Mouse (Mus musculus) forebrain, embryonic 12.5 days (tissue): ENCODE measurements around the gene Mtx1. TPM values are rescaled to one million over a fixed set of nuclear protein-coding genes. Genes with fewer than 3 reads are reported as not detected.

Experiments
- ATAC-seq: fragments of 200-750 bp; cut with Nextera tagmentation; 2 replicates; pipeline ENCODE4 v1.8.0; 2017; ENCODE audit warnings: moderate TSS enrichment; ENCODE audit not compliant: low FRiP score
- H3K27ac ChIP-seq: fragments of 300-500 bp; sonication (generic); 2 replicates; pipeline ENCODE4 v1.5.1; 2016; ENCODE audit warnings: mild to moderate bottlenecking
- H3K27me3 ChIP-seq: fragments of 300-500 bp; sonication (generic); 2 replicates; pipeline ENCODE4 v1.6.1; 2016; ENCODE audit warnings: mild to moderate bottlenecking
- H3K36me3 ChIP-seq: fragments of 300-500 bp; sonication (generic); replicated peaks from 2 replicates; pipeline ENCODE4 v1.6.1; 2016; ENCODE audit warnings: mild to moderate bottlenecking
- H3K4me1 ChIP-seq: fragments of 300-500 bp; sonication (generic); 2 replicates; pipeline ENCODE4 v1.6.1; 2016
- H3K4me2 ChIP-seq: fragments of 300-500 bp; sonication (generic); 2 replicates; pipeline ENCODE4 v1.6.1; 2016; ENCODE audit warnings: mild to moderate bottlenecking, moderate library complexity
- H3K4me3 ChIP-seq: fragments of 300-500 bp; sonication (generic); replicated peaks from 2 replicates; pipeline ENCODE4 v1.5.1; 2016; ENCODE audit warnings: mild to moderate bottlenecking
- H3K9ac ChIP-seq: fragments of 300-500 bp; sonication (generic); 2 replicates; pipeline ENCODE4 v1.6.1; 2016; ENCODE audit warnings: mild to moderate bottlenecking
- H3K9me3 ChIP-seq: fragments of 300-500 bp; sonication (generic); 2 replicates; pipeline ENCODE4 v1.6.1; 2016
- WGBS: fragments of 180-500 bp; shearing (Covaris S2); methylation state at CpG from one replicate; pipeline ENCODE4 v1.1.7; 2016; 5-methylcytosine and 5-hydroxymethylcytosine counted together
- polyA plus RNA-seq: library from polyadenylated mRNA; unstranded; fragments of >200 nt; fragmentation: Nextera tagmentation; extraction: Ambion mirVana; gene quantifications from 2 replicates; pipeline ENCODE4 v1.2.1, GENCODE M21; 2016

The Mtx1 gene
- polyA plus RNA-seq, 1 experiment from 2014 or later: 194 TPM

- Histone ChIP-seq H3K27ac (no peak overlapping the region), H3K36me3 (peaks cover 11% of the 10 kb centered on the region; the same call in 1 of the 2 replicates), H3K4me1 (peaks cover 34% of the 10 kb centered on the region), H3K27me3 (peaks cover 4% of the 10 kb centered on the region; the same call in 1 of the 2 replicates), H3K4me2 (no peak overlapping the region), H3K4me3 (no peak overlapping the region), H3K9me3 (no peaks in the 10 kb centered on the region), H3K9ac (0 out of 2 replicates have a peak overlapping the region, but pooled peaks have one; percentile 17)
- ATAC-seq: no peak
- 59% methylated on average over 18 of the region's 18 CpGs for WGBS
Measured at GRCm38 (mm10) chr3:89187690-89188477, 39.0 kb downstream of the Mtx1 start.

- H3K4me3 ChIP-seq: no peak overlapping the region
- 0 out of 2 replicates have a peak overlapping the region, but pooled peaks have one; percentile 17 for H3K9ac ChIP-seq
- 27% methylated on average over 23 of the region's 23 CpGs for WGBS
- no peak overlapping the region for H3K27ac ChIP-seq
- H3K4me2 ChIP-seq: no peak overlapping the region
- ATAC-seq: no peak
- H3K9me3 ChIP-seq: no peaks in the 10 kb centered on the region
- H3K36me3 ChIP-seq: peaks cover 15% of the 10 kb centered on the region
- H3K4me1 ChIP-seq: peaks cover 40% of the 10 kb centered on the region
- H3K27me3 ChIP-seq: peaks cover 4% of the 10 kb centered on the region; the same call in 1 of the 2 replicates
Measured at GRCm38 (mm10) chr3:89187197-89187596, 39.7 kb downstream of the Mtx1 start.

DNA sequence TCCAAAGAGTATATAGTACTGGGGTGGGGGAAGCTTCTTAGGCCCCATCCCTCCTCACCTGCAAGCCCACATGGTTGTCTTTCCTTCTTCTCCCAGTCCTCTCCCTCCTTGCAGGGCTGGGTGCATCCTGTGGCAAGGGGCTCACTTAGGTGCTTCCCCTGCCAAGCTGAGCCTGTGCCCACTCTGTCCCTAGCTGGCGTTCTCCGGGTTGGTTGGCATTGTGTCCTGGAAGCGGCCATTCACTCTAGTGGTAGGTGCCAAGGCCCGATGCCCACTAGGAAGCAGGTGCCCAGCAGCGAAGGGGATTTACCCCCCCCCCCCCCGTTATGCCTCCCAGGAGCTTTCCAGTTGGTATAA, 43.0 kb downstream of the Mtx1 start:
- Histone ChIP-seq H3K4me1 (peaks cover 44% of the 10 kb centered on the region), H3K36me3 (peaks cover 48% of the 10 kb centered on the region), H3K9ac (peak overlapping the region; percentile 90), H3K27me3 (peaks cover 4% of the 10 kb centered on the region; the same call in 1 of the 2 replicates), H3K4me3 (peak overlapping the region; percentile 59), H3K4me2 (peak overlapping the region; percentile 81), H3K9me3 (no peaks in the 10 kb centered on the region), H3K27ac (no peak overlapping the region; the same call in 1 of the 2 replicates)
- WGBS: 83% methylated on average over 6 of the region's 6 CpGs
- no peak for ATAC-seq

- Histone ChIP-seq H3K36me3 (peaks cover 45% of the 10 kb centered on the region), H3K4me1 (peaks cover 50% of the 10 kb centered on the region)
Measured at GRCm38 (mm10) chr3:89183058-89183958, 43.6 kb downstream of the Mtx1 start, which contains the start of gene Fam189b. Gene Fam189b, plus strand, starts transcription at chr3:89183143.

DNA sequence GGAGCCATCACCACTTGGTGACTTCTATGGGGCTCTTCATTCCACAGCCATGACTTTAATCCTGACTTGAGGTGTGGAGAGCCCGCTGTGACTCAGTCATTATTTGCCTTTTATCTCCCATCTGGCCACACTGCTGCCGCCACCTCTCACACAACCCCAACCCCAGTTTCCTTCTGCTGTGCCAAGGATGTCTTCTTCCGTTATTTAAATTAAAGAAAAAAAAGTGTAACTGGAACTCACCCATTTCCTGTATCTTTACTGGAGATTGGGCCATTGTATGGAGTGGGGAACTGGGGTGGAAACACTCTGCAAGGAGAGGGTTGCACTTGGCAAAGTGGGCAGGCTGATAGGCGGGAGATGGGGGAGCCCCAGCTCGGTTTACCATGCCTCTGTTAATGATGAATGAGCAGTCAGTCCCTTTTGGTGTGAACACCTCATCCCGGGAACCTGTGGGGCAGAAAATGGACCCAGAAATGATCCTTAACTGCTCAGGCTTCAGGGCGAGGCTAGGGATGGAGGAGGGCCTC, 44.3 kb downstream of the Mtx1 start:
- no peaks in the 10 kb centered on the region for H3K9me3 ChIP-seq
- peaks cover 56% of the 10 kb centered on the region for H3K4me1 ChIP-seq
- H3K4me2 ChIP-seq: peak overlapping the region; percentile 81
- H3K36me3 ChIP-seq: peaks cover 40% of the 10 kb centered on the region
- peak overlapping the region; percentile 59 for H3K4me3 ChIP-seq
- peak; percentile 33 for ATAC-seq
- peak overlapping the region; percentile 86 for H3K27ac ChIP-seq
- H3K27me3 ChIP-seq: peaks cover 4% of the 10 kb centered on the region; the same call in 1 of the 2 replicates
- 0 out of 2 replicates have a peak overlapping the region, but pooled peaks have one; percentile 90 for H3K9ac ChIP-seq
- 55% methylated on average over 7 of the region's 7 CpGs for WGBS

More at GRCm38 (mm10) chr3:89183058-89183958, 43.6 kb downstream of the Mtx1 start, which contains the start of gene Fam189b:
- Histone ChIP-seq H3K4me2 (peak within 1 kb of the TSS; percentile 81), H3K27ac (peak within 1 kb of the TSS; percentile 86), H3K27me3 (peaks cover 4% of the 10 kb centered on the region; the same call in 1 of the 2 replicates), H3K9me3 (no peaks in the 10 kb centered on the region), H3K4me3 (peak within 1 kb of the TSS; percentile 59), H3K9ac (peak within 1 kb of the TSS; percentile 90)
- ATAC-seq: peak; percentile 95
- 7% methylated on average over 39 of the region's 39 CpGs for WGBS

GRCm38 (mm10) chr3:89181749-89182500, 45.0 kb downstream of the Mtx1 start:
- Histone ChIP-seq H3K9ac (no peak overlapping the region), H3K36me3 (peaks cover 40% of the 10 kb centered on the region), H3K4me1 (peaks cover 51% of the 10 kb centered on the region), H3K27me3 (no peaks in the 10 kb centered on the region), H3K4me2 (no peak overlapping the region), H3K4me3 (0 out of 2 replicates have a peak overlapping the region, but pooled peaks have one; percentile 4), H3K27ac (no peak overlapping the region), H3K9me3 (no peaks in the 10 kb centered on the region)
- ATAC-seq: no peak
- WGBS: 92% methylated on average over 27 of the region's 27 CpGs

- peaks cover 65% of the 10 kb centered on the region for H3K36me3 ChIP-seq
- H3K4me1 ChIP-seq: peaks cover 33% of the 10 kb centered on the region
- no peak overlapping the region for H3K27ac ChIP-seq
- no peak overlapping the region for H3K4me2 ChIP-seq
- WGBS: 94% methylated on average over 11 of the region's 11 CpGs
- H3K4me3 ChIP-seq: no peak overlapping the region
- H3K9ac ChIP-seq: no peak overlapping the region
- H3K27me3 ChIP-seq: no peaks in the 10 kb centered on the region
- no peaks in the 10 kb centered on the region for H3K9me3 ChIP-seq
- no peak for ATAC-seq
Measured at GRCm38 (mm10) chr3:89179056-89179455, 47.8 kb downstream of the Mtx1 start.

DNA sequence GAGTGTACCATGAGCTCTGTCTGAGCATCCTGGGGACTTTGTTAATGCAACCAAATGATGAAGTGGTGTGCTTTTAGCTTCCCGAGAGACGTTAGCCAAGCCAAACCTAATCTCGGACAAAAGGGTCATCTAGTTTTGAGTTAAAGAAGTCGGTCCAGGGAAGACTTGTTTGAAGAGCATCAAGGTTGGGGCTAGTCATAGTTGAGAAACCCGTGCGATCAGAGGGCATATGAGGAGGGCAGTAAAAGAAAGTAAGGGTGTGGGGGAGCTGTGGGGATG, 48.8 kb downstream of the Mtx1 start:
- H3K27me3 ChIP-seq: no peaks in the 10 kb centered on the region
- H3K27ac ChIP-seq: no peak overlapping the region
- H3K36me3 ChIP-seq: peaks cover 75% of the 10 kb centered on the region
- H3K9me3 ChIP-seq: no peaks in the 10 kb centered on the region
- WGBS: 11% methylated on average over 6 of the region's 6 CpGs
- peaks cover 25% of the 10 kb centered on the region for H3K4me1 ChIP-seq
- peak overlapping the region; percentile 93 for H3K4me2 ChIP-seq
- H3K9ac ChIP-seq: peak overlapping the region; percentile 78
- peak overlapping the region; percentile 73 for H3K4me3 ChIP-seq
- no peak for ATAC-seq

DNA sequence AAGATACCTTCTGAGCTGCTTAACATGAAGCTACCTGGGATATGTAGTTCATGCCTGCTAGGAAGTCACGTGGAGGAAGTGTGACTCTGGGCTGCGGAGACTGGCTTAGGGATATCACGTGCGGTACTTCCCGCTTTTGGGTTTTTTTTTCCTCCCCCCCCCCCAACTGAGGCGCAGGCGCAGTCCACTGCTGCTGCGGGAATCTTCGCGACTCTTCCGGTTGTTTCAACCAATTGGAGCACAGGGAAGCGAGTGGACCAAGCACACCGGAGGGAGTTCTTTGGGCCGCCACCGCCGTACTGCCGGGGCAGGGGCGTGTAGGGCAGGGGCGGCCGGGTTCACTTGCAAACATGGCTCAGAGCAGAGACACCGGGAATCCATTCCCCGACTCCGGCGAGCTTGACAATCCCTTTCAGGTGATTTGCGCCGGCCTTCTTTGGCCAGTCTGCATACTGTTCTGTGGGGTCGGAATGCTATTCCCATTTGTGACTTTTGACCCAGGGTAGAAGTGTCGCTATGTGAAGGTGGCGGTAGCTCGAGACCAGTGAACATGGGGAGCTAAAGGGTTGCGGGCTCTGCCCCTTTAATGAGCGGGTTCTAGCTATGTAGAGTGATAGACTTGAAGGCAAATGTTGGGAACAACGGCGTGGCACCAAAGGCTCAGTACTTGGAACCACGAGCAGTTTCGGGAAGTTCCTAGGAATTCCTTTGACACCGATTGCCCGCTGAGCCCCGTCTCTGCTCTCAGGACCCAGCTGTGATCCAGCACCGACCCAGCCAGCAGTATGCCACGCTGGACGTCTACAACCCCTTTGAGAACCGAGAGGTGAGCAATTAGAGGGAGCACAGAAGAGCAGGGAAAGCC, 49.4 kb downstream of the Mtx1 start, which contains the start of gene Scamp3:
Gene Scamp3, plus strand, starts transcription at position 232 of the 865 bp plus-strand sequence.
- peak within 1 kb of the TSS; percentile 78 for H3K9ac ChIP-seq
- peak within 1 kb of the TSS; percentile 67 for H3K27ac ChIP-seq
- no peaks in the 10 kb centered on the region for H3K9me3 ChIP-seq
- under 1% methylated on average over 43 of the region's 43 CpGs for WGBS
- peaks cover 79% of the 10 kb centered on the region for H3K36me3 ChIP-seq
- H3K4me1 ChIP-seq: peaks cover 22% of the 10 kb centered on the region
- no peaks in the 10 kb centered on the region for H3K27me3 ChIP-seq
- H3K4me3 ChIP-seq: peak within 1 kb of the TSS; percentile 73
- peak; percentile 95 for ATAC-seq
- peak within 1 kb of the TSS; percentile 93 for H3K4me2 ChIP-seq

DNA sequence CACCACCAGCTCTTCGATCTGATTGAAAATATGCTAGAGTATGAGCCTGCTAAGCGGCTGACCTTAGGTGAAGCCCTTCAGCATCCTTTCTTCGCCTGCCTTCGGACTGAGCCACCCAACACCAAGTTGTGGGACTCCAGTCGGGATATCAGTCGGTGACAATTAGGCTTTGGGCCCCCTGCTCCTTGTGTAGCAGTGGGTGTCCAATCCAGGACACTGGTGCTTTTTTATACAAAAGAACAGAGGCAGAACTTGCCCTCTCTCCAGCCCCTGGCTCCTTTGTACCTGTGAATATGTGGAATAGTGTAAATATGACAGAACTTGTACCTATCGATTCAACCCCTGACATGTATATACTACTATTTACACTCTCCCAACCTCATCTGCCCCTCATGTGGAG, 50.5 kb downstream of the Mtx1 start:
- peaks cover 78% of the 10 kb centered on the region for H3K36me3 ChIP-seq
- H3K9ac ChIP-seq: no peak overlapping the region
- peak overlapping the region; percentile 19; the same call in 1 of the 2 replicates for H3K4me2 ChIP-seq
- no peaks in the 10 kb centered on the region for H3K9me3 ChIP-seq
- H3K4me3 ChIP-seq: no peak overlapping the region
- peaks cover 18% of the 10 kb centered on the region for H3K4me1 ChIP-seq
- H3K27ac ChIP-seq: no peak overlapping the region
- H3K27me3 ChIP-seq: no peaks in the 10 kb centered on the region
- WGBS: 83% methylated on average over 7 of the region's 7 CpGs
- no peak for ATAC-seq

DNA sequence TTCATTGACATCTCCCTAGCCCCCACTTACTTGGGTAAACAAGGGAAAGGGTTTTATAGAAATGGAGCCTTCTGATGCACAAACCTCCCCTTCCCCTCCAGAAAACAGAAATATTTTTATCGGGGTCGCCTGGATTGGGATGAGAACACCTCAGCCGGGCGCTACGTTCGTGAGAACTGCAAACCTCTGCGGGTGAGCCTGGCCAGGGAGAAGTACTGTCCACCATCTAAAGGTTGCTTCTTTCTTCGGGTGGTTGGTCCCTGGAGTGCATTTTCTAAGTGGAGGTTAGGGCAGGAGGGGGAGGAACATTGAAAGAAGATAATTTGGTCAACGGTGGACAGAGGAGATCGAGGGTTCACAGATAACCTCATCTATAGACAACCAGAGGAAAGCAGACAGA, 51.3 kb downstream of the Mtx1 start:
- H3K4me3 ChIP-seq: no peak overlapping the region
- H3K4me1 ChIP-seq: peaks cover 18% of the 10 kb centered on the region
- no peak for ATAC-seq
- WGBS: 96% methylated on average over 10 of the region's 10 CpGs
- H3K9ac ChIP-seq: no peak overlapping the region
- no peaks in the 10 kb centered on the region for H3K9me3 ChIP-seq
- H3K27ac ChIP-seq: no peak overlapping the region
- H3K4me2 ChIP-seq: no peak overlapping the region
- peaks cover 77% of the 10 kb centered on the region for H3K36me3 ChIP-seq
- no peaks in the 10 kb centered on the region for H3K27me3 ChIP-seq
